Mouse (Mus musculus): ENCODE results near the gene Camsap3. TPM values are rescaled to one million over a fixed set of nuclear protein-coding genes. Genes with fewer than 3 reads are reported as not detected.

Camsap3 gene
- polyA plus RNA-seq (2012; rRNA removed): 2.6 and 2.7 TPM in 2 replicates

DNA sequence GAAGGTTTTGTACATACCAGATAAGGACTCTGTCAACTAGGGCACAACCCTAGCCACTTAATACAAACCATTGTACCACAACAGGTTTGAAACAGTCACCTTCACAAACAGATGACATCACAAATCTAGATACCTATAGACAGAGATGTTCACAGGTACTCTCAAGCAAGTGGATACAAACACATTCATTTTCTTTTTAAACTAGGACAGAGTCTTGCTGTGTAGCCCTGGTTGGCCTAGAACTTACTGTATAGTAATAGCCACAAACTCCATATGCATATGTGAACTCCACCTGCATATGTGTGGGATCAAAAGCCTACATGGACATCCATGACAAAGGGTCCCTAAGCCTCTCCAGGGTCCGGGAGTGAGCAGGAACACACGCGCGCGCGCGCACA lies at the start of gene Camsap3:
Gene Camsap3, plus strand, starts transcription at position 301 of the 398 bp plus-strand sequence.
- DNase-seq: no peak
- no peak for TF ChIP-seq CTCF (IDR thresholded peaks at IDR 0.05; ENCODE audit: borderline replicate concordance, control insufficient read depth, extremely low read depth, insufficient read depth, low read length, poor library complexity)
- TF ChIP-seq POLR2A (IDR thresholded peaks at IDR 0.05; ENCODE audit: control insufficient read depth, extremely low read depth, insufficient read depth, low read length, poor library complexity): no peak
- peak within 1 kb of the TSS; percentile 43 for H3K4me3 ChIP-seq (ENCODE audit: control insufficient read depth, insufficient read depth, low read length)
- H3K4me1 ChIP-seq (replicated peaks; ENCODE audit: control insufficient read depth, insufficient read depth, low read length): peaks cover 12% of the 10 kb centered on the region; the same call in 1 of the 2 replicates
- WGBS: 1% methylated on average over 7 of the region's 7 CpGs
- H3K27ac ChIP-seq (ENCODE audit: control insufficient read depth, insufficient read depth, low read length): no peak within 1 kb of the TSS
- no peaks in the 10 kb centered on the region for H3K36me3 ChIP-seq (ENCODE audit: control insufficient read depth, insufficient read depth, low read length)
- peaks cover 10% of the 10 kb centered on the region for H3K27me3 ChIP-seq (ENCODE audit: control insufficient read depth, insufficient read depth, low read length)

DNA sequence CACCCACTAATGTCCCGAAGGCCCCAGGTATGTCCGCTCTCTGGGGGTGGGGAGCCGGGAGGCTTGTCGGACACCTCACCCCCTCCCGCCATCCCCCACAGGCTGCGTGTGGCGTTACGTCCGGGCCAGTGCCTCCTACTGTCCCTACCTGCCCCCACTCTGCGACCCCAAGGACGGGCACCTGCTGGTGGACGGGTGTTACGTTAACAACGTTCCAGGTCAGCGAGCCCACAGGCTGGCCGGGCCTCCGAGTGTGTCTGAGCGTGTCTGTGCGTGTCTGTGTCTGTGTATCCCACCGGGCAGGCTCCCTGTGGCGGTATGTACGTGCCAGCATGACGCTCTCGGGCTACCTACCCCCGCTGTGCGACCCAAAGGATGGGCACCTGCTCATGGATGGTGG lies 49.4 kb upstream of the Camsap3 start:
- no peaks in the 10 kb centered on the region for H3K27me3 ChIP-seq (ENCODE audit: control insufficient read depth, insufficient read depth, low read length)
- no peak for DNase-seq
- no peak overlapping the region for H3K4me3 ChIP-seq (ENCODE audit: control insufficient read depth, insufficient read depth, low read length)
- no peak overlapping the region for H3K27ac ChIP-seq (ENCODE audit: control insufficient read depth, insufficient read depth, low read length)
- WGBS: 98% methylated on average over 26 of the region's 26 CpGs
- no peak for TF ChIP-seq CTCF (IDR thresholded peaks at IDR 0.05; ENCODE audit: borderline replicate concordance, control insufficient read depth, extremely low read depth, insufficient read depth, low read length, poor library complexity)
- H3K36me3 ChIP-seq (ENCODE audit: control insufficient read depth, insufficient read depth, low read length): no peaks in the 10 kb centered on the region
- no peaks in the 10 kb centered on the region for H3K4me1 ChIP-seq (replicated peaks; ENCODE audit: control insufficient read depth, insufficient read depth, low read length)

GRCm38 (mm10) chr8:3539146-3539545 lies 47.9 kb upstream of the Camsap3 start:
- Histone ChIP-seq H3K36me3 (ENCODE audit: control insufficient read depth, insufficient read depth, low read length) (no peaks in the 10 kb centered on the region), H3K27ac (ENCODE audit: control insufficient read depth, insufficient read depth, low read length) (no peak overlapping the region)

DNA sequence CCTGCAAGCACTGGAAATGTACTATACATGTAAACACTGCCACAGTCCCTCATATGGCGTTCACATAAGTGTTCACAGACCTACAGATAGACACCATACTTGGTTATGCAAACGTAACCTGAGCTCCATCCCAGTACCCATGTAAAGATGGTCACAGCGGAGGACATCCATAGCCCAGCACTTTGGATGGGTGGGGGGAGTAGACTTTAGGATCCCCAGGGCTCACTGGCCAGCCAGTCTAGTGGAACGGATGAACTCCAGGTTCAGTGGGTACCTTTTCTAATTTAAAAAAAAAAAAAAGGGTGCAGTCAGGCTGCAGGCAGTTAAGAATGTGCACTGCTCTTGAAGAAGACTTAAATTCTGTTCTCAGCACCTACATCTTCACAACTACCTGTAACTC lies 47.0 kb upstream of the Camsap3 start:
- no peak for DNase-seq
- no peaks in the 10 kb centered on the region for H3K27me3 ChIP-seq (ENCODE audit: control insufficient read depth, insufficient read depth, low read length)
- H3K4me1 ChIP-seq (replicated peaks; ENCODE audit: control insufficient read depth, insufficient read depth, low read length): no peaks in the 10 kb centered on the region
- H3K4me3 ChIP-seq (ENCODE audit: control insufficient read depth, insufficient read depth, low read length): no peak overlapping the region
- TF ChIP-seq POLR2A (IDR thresholded peaks at IDR 0.05; ENCODE audit: control insufficient read depth, extremely low read depth, insufficient read depth, low read length, poor library complexity): no peak
- no peak for TF ChIP-seq CTCF (IDR thresholded peaks at IDR 0.05; ENCODE audit: borderline replicate concordance, control insufficient read depth, extremely low read depth, insufficient read depth, low read length, poor library complexity)
- no peaks in the 10 kb centered on the region for H3K36me3 ChIP-seq (ENCODE audit: control insufficient read depth, insufficient read depth, low read length)
- H3K27ac ChIP-seq (ENCODE audit: control insufficient read depth, insufficient read depth, low read length): no peak overlapping the region
- 91% methylated on average over 4 of the region's 4 CpGs for WGBS

More at GRCm38 (mm10) chr8:3539146-3539545, 47.9 kb upstream of the Camsap3 start:
- H3K4me3 ChIP-seq (ENCODE audit: control insufficient read depth, insufficient read depth, low read length): no peak overlapping the region
- no peak for TF ChIP-seq CTCF (IDR thresholded peaks at IDR 0.05; ENCODE audit: borderline replicate concordance, control insufficient read depth, extremely low read depth, insufficient read depth, low read length, poor library complexity)
- no peak for TF ChIP-seq POLR2A (IDR thresholded peaks at IDR 0.05; ENCODE audit: control insufficient read depth, extremely low read depth, insufficient read depth, low read length, poor library complexity)
- no peaks in the 10 kb centered on the region for H3K27me3 ChIP-seq (ENCODE audit: control insufficient read depth, insufficient read depth, low read length)
- DNase-seq: no peak
- no peaks in the 10 kb centered on the region for H3K4me1 ChIP-seq (replicated peaks; ENCODE audit: control insufficient read depth, insufficient read depth, low read length)
- WGBS: 95% methylated on average over 7 of the region's 7 CpGs

DNA sequence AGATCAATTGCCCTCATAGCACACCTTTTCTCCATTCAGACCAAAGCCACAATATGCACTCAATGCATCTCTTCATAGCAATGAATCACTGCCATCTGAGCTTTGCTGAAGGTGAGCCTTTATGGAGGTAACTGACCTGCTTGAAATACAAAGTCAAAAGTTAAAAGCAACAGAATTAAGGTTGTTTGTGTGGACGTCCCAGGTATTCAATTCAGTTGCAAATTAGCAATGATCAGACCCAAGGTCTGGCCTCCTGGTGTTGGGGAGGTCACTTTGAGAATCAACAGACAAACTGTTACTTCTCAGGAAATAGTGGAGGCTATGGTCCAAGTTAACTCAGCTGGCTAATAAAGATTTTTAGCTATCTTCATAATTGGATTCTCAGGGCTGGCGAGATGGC lies 40.6 kb upstream of the Camsap3 start:
- no peaks in the 10 kb centered on the region for H3K4me1 ChIP-seq (replicated peaks; ENCODE audit: control insufficient read depth, insufficient read depth, low read length)
- H3K4me3 ChIP-seq (ENCODE audit: control insufficient read depth, insufficient read depth, low read length): no peak overlapping the region
- H3K27ac ChIP-seq (ENCODE audit: control insufficient read depth, insufficient read depth, low read length): no peak overlapping the region
- H3K27me3 ChIP-seq (ENCODE audit: control insufficient read depth, insufficient read depth, low read length): no peaks in the 10 kb centered on the region
- no peak for DNase-seq
- 99% methylated on average over 2 of the region's 2 CpGs for WGBS
- TF ChIP-seq CTCF (IDR thresholded peaks at IDR 0.05; ENCODE audit: borderline replicate concordance, control insufficient read depth, extremely low read depth, insufficient read depth, low read length, poor library complexity) (no peak), POLR2A (IDR thresholded peaks at IDR 0.05; ENCODE audit: control insufficient read depth, extremely low read depth, insufficient read depth, low read length, poor library complexity) (no peak)
- H3K36me3 ChIP-seq (ENCODE audit: control insufficient read depth, insufficient read depth, low read length): no peaks in the 10 kb centered on the region

- Histone ChIP-seq H3K27me3 (ENCODE audit: control insufficient read depth, insufficient read depth, low read length) (no peaks in the 10 kb centered on the region), H3K27ac (ENCODE audit: control insufficient read depth, insufficient read depth, low read length) (no peak overlapping the region), H3K4me3 (ENCODE audit: control insufficient read depth, insufficient read depth, low read length) (no peak overlapping the region), H3K36me3 (ENCODE audit: control insufficient read depth, insufficient read depth, low read length) (no peaks in the 10 kb centered on the region), H3K4me1 (replicated peaks; ENCODE audit: control insufficient read depth, insufficient read depth, low read length) (no peaks in the 10 kb centered on the region)
- TF ChIP-seq CTCF (IDR thresholded peaks at IDR 0.05; ENCODE audit: borderline replicate concordance, control insufficient read depth, extremely low read depth, insufficient read depth, low read length, poor library complexity) (no peak), POLR2A (IDR thresholded peaks at IDR 0.05; ENCODE audit: control insufficient read depth, extremely low read depth, insufficient read depth, low read length, poor library complexity) (no peak)
- WGBS: 91% methylated on average over 1 of the region's 1 CpGs
- no peak for DNase-seq
Observed at GRCm38 (mm10) chr8:3552240-3552639, 34.9 kb upstream of the Camsap3 start.

DNA sequence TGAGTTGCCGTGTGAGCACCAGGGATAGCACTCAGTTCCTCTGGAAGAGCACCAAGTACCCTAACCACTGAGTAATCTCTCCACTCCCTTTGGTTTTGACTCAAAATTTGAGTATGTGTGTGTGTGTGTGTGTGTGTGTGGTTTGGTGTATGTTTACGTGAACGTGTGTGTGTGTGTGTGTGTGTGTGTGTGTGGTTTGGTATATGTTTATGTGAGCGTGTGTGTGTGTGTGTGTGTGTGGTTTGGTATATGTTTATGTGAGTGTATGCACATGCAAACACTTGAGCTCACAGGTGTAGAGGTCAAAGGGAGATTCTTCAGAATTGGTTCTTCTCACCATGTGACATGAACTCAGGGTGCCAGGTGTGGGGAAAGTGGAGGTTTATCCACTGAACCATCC lies 31.0 kb upstream of the Camsap3 start:
- 58% methylated on average over 4 of the region's 4 CpGs for WGBS
- DNase-seq: no peak
- H3K4me3 ChIP-seq (ENCODE audit: control insufficient read depth, insufficient read depth, low read length): no peak overlapping the region
- TF ChIP-seq CTCF (IDR thresholded peaks at IDR 0.05; ENCODE audit: borderline replicate concordance, control insufficient read depth, extremely low read depth, insufficient read depth, low read length, poor library complexity) (no peak), POLR2A (IDR thresholded peaks at IDR 0.05; ENCODE audit: control insufficient read depth, extremely low read depth, insufficient read depth, low read length, poor library complexity) (no peak)
- H3K27me3 ChIP-seq (ENCODE audit: control insufficient read depth, insufficient read depth, low read length): no peaks in the 10 kb centered on the region
- H3K4me1 ChIP-seq (replicated peaks; ENCODE audit: control insufficient read depth, insufficient read depth, low read length): no peaks in the 10 kb centered on the region
- H3K27ac ChIP-seq (ENCODE audit: control insufficient read depth, insufficient read depth, low read length): no peak overlapping the region
- H3K36me3 ChIP-seq (ENCODE audit: control insufficient read depth, insufficient read depth, low read length): no peaks in the 10 kb centered on the region

All from thymus, adult 2 months (tissue).